Mouse (Mus musculus) hindbrain, postnatal 0 days (tissue): Measurements from ENCODE around the gene Vpreb2. TPM values are rescaled to one million over a fixed set of nuclear protein-coding genes. Genes with fewer than 3 reads are reported as not detected.
"Not testable (repeated sequence)": the region's sequence is repeated elsewhere in the genome, so short reads cannot be mapped to it uniquely, and the experiment has no call there.

ENCODE experiments used
- ATAC-seq: fragments of 200-750 bp; cut with Nextera tagmentation; 2 replicates; pipeline ENCODE4 v1.8.0; 2017; ENCODE audit warnings: mild to moderate bottlenecking, moderate TSS enrichment, moderate library complexity
- DNase-seq: peaks from one replicate; pipeline ENCODE4 v3.0.0-alpha.2; 2015; ENCODE audit warnings: low spot score
- H3K27ac ChIP-seq: fragments of 300-500 bp; sonication (generic); 2 replicates; pipeline ENCODE4 v1.5.1; 2014; ENCODE audit warnings: mild to moderate bottlenecking
- H3K27me3 ChIP-seq: fragments of 300-500 bp; sonication (generic); 2 replicates; pipeline ENCODE4 v1.6.1; 2014; ENCODE audit warnings: low read length, mixed read lengths; ENCODE audit not compliant: insufficient read depth
- H3K36me3 ChIP-seq: fragments of 300-500 bp; sonication (generic); 2 replicates; pipeline ENCODE4 v1.6.1; 2014; ENCODE audit warnings: low read length, mixed read lengths; ENCODE audit not compliant: insufficient read depth
- H3K4me1 ChIP-seq: fragments of 300-500 bp; sonication (generic); 2 replicates; pipeline ENCODE4 v1.6.1; 2014; ENCODE audit warnings: antibody characterized with exemption, low read length, mixed read lengths; ENCODE audit not compliant: insufficient read depth
- H3K4me2 ChIP-seq: fragments of 300-500 bp; sonication (generic); 2 replicates; pipeline ENCODE4 v1.6.1; 2014; ENCODE audit warnings: low read depth, mild to moderate bottlenecking, low read length, moderate library complexity, mixed read lengths
- H3K4me3 ChIP-seq: fragments of 300-500 bp; sonication (generic); 2 replicates; pipeline ENCODE4 v1.5.1; 2014; ENCODE audit warnings: low read length
- H3K9ac ChIP-seq: fragments of 300-500 bp; sonication (generic); replicated peaks from 2 replicates; pipeline ENCODE4 v1.6.1; 2014; ENCODE audit warnings: mild to moderate bottlenecking, low read length, moderate library complexity, mixed read lengths
- H3K9me3 ChIP-seq: fragments of 300-500 bp; sonication (generic); 2 replicates; pipeline ENCODE4 v1.6.1; 2016; ENCODE audit warnings: low read length, mixed read lengths
- CTCF ChIP-seq: IDR thresholded peaks from 2 replicates; pipeline ENCODE4 v1.5.1; 2016; ENCODE audit warnings: antibody characterized with exemption, control low read depth, low read depth
- WGBS: fragments of 180-500 bp; shearing (Covaris S2); extraction: QIAGEN DNeasy Blood & Tissue Kit; methylation state at CpG from one replicate; pipeline ENCODE4 v1.1.7; 2014; 5-methylcytosine and 5-hydroxymethylcytosine counted together
- polyA plus RNA-seq: library from polyadenylated mRNA; unstranded; fragments of >200 nt; fragmentation: Nextera tagmentation; extraction: Ambion mirVana; gene quantifications from 2 replicates; pipeline ENCODE4 v1.2.1, GENCODE M21; 2015
- total RNA-seq: library from RNA; depleted of rRNA; stranded (reverse); fragments of >200 nt; gene quantifications from 2 replicates; pipeline ENCODE4 v1.2.3, GENCODE M21; 2014

The Vpreb2 gene
- total and polyA plus RNA-seq, 2 experiments from 2014 or later: not detected

DNA sequence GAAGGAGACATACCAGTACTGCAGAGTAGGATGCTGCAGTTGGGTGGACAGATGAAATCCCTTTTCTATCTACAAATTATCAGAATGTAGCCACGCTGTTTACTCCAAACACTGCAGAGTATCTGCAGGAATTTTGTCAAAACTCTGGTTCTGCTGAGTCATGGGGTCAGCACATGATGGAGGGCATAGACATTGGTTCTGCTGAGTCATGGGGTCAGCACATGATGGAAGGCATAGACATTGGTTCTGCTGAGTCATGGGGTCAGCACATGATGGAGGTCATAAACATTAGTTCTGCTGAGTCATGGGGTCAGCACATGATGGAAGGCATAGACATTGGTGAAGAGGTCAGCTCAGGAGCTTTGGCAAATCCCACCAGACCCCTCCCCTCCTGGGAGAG lies 7.5 kb downstream of the Vpreb2 start:
- H3K36me3 ChIP-seq: no peaks in the 10 kb centered on the region
- no peak for TF ChIP-seq CTCF
- H3K4me1 ChIP-seq: no peaks in the 10 kb centered on the region
- no peak for ATAC-seq
- no peak for DNase-seq
- peaks cover 11% of the 10 kb centered on the region; the same call in 1 of the 2 replicates for H3K9me3 ChIP-seq
- H3K4me3 ChIP-seq: no peak overlapping the region
- 79% methylated on average over 1 of the region's 1 CpGs for WGBS
- no peak overlapping the region for H3K27ac ChIP-seq
- no peak overlapping the region for H3K4me2 ChIP-seq
- no peak overlapping the region for H3K9ac ChIP-seq
- no peaks in the 10 kb centered on the region for H3K27me3 ChIP-seq

- H3K36me3 ChIP-seq, H3K4me1 ChIP-seq, H3K27me3 ChIP-seq, H3K4me3 ChIP-seq, H3K9ac ChIP-seq, H3K4me2 ChIP-seq, DNase-seq, ATAC-seq, H3K27ac ChIP-seq: not testable (repeated sequence)
- WGBS: 95% methylated on average over 16 of the region's 16 CpGs
- H3K9me3 ChIP-seq: peaks cover 11% of the 10 kb centered on the region; the same call in 1 of the 2 replicates
Measured at GRCm38 (mm10) chr16:17992321-17992720, 12.1 kb downstream of the Vpreb2 start.

DNA sequence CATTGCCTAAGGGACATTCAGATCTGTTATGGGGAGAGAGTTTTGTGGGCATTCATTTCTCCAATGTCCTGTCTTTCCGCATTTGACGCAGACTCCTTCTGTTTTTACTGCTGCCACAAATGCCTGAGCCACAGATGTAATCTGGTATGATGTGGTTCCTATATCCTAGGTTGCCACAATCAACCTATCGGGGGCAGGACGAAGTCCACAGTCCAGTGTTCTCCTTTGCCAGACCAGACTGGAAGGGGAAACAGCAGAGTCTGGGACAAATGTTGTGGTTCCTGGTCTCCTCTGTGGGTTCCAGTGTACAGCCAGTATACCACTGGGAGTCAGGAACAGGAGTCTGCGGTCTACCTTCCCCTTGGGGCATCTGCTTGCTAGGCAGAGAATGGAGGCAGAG lies 19.4 kb downstream of the Vpreb2 start:
- H3K4me1 ChIP-seq: no peaks in the 10 kb centered on the region
- no peaks in the 10 kb centered on the region for H3K9me3 ChIP-seq
- DNase-seq: no peak
- no peak overlapping the region for H3K27ac ChIP-seq
- no peak overlapping the region for H3K4me2 ChIP-seq
- H3K9ac ChIP-seq: no peak overlapping the region
- TF ChIP-seq CTCF: no peak
- no peaks in the 10 kb centered on the region for H3K27me3 ChIP-seq
- H3K4me3 ChIP-seq: no peak overlapping the region
- ATAC-seq: no peak
- 97% methylated on average over 5 of the region's 5 CpGs for WGBS
- no peaks in the 10 kb centered on the region for H3K36me3 ChIP-seq

DNA sequence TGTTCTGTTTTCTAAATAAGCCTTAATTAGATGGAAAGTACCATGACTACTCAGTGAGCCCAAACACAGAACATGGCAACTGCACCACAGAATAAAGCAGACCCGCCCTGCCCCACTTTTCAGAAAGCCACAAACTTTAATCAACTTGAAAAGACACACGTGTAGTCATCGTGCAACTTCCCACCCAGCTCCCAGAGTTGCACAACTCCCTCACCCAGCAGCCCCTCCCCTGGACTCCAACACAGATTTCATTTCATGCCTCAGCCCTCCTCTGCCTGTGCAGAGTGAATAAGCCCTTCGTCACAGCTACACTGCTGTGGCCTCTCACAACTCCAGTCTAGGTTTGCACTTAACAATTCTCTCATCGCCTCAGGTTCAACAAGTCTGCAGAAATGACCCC lies 24.4 kb downstream of the Vpreb2 start:
- H3K4me3 ChIP-seq: no peak overlapping the region
- H3K27me3 ChIP-seq: no peaks in the 10 kb centered on the region
- DNase-seq: no peak
- no peaks in the 10 kb centered on the region for H3K9me3 ChIP-seq
- no peak overlapping the region for H3K27ac ChIP-seq
- ATAC-seq: no peak
- H3K9ac ChIP-seq: no peak overlapping the region
- no peaks in the 10 kb centered on the region for H3K36me3 ChIP-seq
- TF ChIP-seq CTCF: no peak
- no peaks in the 10 kb centered on the region for H3K4me1 ChIP-seq
- no peak overlapping the region for H3K4me2 ChIP-seq
- WGBS: 67% methylated on average over 5 of the region's 5 CpGs

DNA sequence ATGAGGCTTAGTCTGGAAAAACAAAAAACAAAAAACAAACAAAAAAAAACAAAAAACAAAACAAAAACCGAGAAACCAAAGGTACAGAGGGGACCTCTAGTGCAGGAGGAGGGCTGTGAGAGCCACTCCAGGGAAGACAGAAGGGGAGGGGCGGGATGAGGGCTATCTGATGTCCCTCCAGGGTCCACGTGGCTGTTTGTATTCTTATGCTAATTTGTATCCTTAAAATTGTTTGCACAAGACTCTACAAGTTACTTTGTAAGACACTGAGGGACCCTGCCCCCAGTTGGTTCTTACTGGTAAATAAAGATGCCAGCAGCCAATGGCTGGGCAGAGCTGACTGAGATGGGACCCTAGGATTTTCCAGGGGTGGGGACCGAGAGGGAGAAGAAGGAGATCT lies 26.9 kb downstream of the Vpreb2 start:
- TF ChIP-seq CTCF: no peak
- H3K27me3 ChIP-seq: no peaks in the 10 kb centered on the region
- H3K27ac ChIP-seq: no peak overlapping the region
- H3K36me3 ChIP-seq: no peaks in the 10 kb centered on the region
- WGBS: 33% methylated on average over 4 of the region's 4 CpGs
- H3K4me1 ChIP-seq: no peaks in the 10 kb centered on the region
- no peak for DNase-seq
- H3K4me2 ChIP-seq: no peak overlapping the region
- H3K9me3 ChIP-seq: no peaks in the 10 kb centered on the region
- H3K9ac ChIP-seq: no peak overlapping the region
- no peak overlapping the region for H3K4me3 ChIP-seq
- ATAC-seq: no peak

GRCm38 (mm10) chr16:18011101-18011500 lies 30.9 kb downstream of the Vpreb2 start:
- Histone ChIP-seq H3K4me3 (no peak overlapping the region), H3K4me2 (no peak overlapping the region), H3K36me3 (no peaks in the 10 kb centered on the region), H3K4me1 (no peaks in the 10 kb centered on the region), H3K9ac (no peak overlapping the region), H3K27me3 (no peaks in the 10 kb centered on the region), H3K9me3 (no peaks in the 10 kb centered on the region), H3K27ac (no peak overlapping the region)
- DNase-seq: no peak
- no peak for TF ChIP-seq CTCF
- WGBS: 78% methylated on average over 6 of the region's 6 CpGs
- no peak for ATAC-seq

DNA sequence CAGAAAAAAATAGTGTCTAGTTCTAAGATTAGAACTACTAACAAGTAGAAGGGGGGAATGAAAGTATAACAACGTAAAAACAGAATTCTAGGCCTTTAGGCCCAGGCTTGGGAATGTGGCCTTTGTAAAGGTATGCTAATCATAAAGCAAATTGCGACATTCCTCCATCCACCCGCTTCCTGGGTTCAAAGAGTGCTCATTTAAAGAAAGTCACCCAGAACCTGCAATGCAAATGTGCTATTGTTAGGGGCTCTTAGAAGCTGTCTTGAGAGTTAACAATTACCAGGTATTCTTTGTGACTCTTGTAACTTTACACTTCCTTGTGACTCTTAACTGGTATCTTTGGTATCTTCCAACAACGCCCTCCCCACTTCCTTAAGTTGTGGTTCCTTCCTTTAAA lies 36.3 kb downstream of the Vpreb2 start:
- H3K4me1 ChIP-seq, H3K36me3 ChIP-seq, H3K27ac ChIP-seq, H3K4me3 ChIP-seq, ATAC-seq, H3K9me3 ChIP-seq, H3K9ac ChIP-seq, H3K27me3 ChIP-seq, DNase-seq, H3K4me2 ChIP-seq: not testable (repeated sequence)
- whole genome bisulfite sequencing: 63% methylated on average over 3 of the region's 4 CpGs
